Mouse (Mus musculus): ENCODE measurements around the gene Gm525.
"Not testable (repeated sequence)": the region's sequence is repeated elsewhere in the genome, so short reads cannot be mapped to it uniquely, and the experiment has no call there.

Gm525 gene

GRCm38 (mm10) chr11:89061362-89061761 lies 12.3 kb upstream of the Gm525 start:
- DNase-seq (ENCODE audit: low read depth, low spot score): no peak

GRCm38 (mm10) chr11:89064312-89064711 lies 9.3 kb upstream of the Gm525 start:
- no peak for DNase-seq (ENCODE audit: low read depth, low spot score)

GRCm38 (mm10) chr11:89065297-89065696 lies 8.3 kb upstream of the Gm525 start:
- DNase-seq (ENCODE audit: low read depth, low spot score): no peak

- no peak for DNase-seq (ENCODE audit: low read depth, low spot score)
Measured at GRCm38 (mm10) chr11:89066126-89066525, 7.5 kb upstream of the Gm525 start.

GRCm38 (mm10) chr11:89066750-89067149 lies 6.9 kb upstream of the Gm525 start, which contains the start of gene Dgke:
Gene Dgke, minus strand, starts transcription at chr11:89066850.
- no peak for DNase-seq (ENCODE audit: low read depth, low spot score)

GRCm38 (mm10) chr11:89067301-89067822 lies 6.3 kb upstream of the Gm525 start:
- DNase-seq (ENCODE audit: low read depth, low spot score): peak; percentile 23

- DNase-seq (ENCODE audit: low read depth, low spot score): no peak
Measured at GRCm38 (mm10) chr11:89067871-89068490, 5.7 kb upstream of the Gm525 start.

- DNase-seq (ENCODE audit: low read depth, low spot score): no peak
Measured at GRCm38 (mm10) chr11:89068649-89069048, 5.0 kb upstream of the Gm525 start.

GRCm38 (mm10) chr11:89069303-89069702 lies 4.3 kb upstream of the Gm525 start:
- DNase-seq (ENCODE audit: low read depth, low spot score): peak; percentile 33

GRCm38 (mm10) chr11:89071522-89071921 lies 2.1 kb upstream of the Gm525 start:
- no peak for DNase-seq (ENCODE audit: low read depth, low spot score)

- no peak for DNase-seq (ENCODE audit: low read depth, low spot score)
Measured at GRCm38 (mm10) chr11:89074783-89075413, 1.3 kb downstream of the Gm525 start.

GRCm38 (mm10) chr11:89076370-89076821 lies 2.8 kb downstream of the Gm525 start:
- DNase-seq (ENCODE audit: low read depth, low spot score): no peak

- DNase-seq (ENCODE audit: low read depth, low spot score): no peak
Measured at GRCm38 (mm10) chr11:89077601-89078000, 4.0 kb downstream of the Gm525 start.

- DNase-seq (ENCODE audit: low read depth, low spot score): no peak
Measured at GRCm38 (mm10) chr11:89078305-89078704, 4.7 kb downstream of the Gm525 start.

- no peak for DNase-seq (ENCODE audit: low read depth, low spot score)
Measured at GRCm38 (mm10) chr11:89078996-89079680, 5.5 kb downstream of the Gm525 start.

- DNase-seq (ENCODE audit: low read depth, low spot score): not testable (repeated sequence)
Measured at GRCm38 (mm10) chr11:89081906-89082305, 8.3 kb downstream of the Gm525 start.

- DNase-seq (ENCODE audit: low read depth, low spot score): not testable (repeated sequence)
Measured at GRCm38 (mm10) chr11:89082691-89083090, 9.1 kb downstream of the Gm525 start.

GRCm38 (mm10) chr11:89084601-89085000 lies 11.0 kb downstream of the Gm525 start:
- no peak for DNase-seq (ENCODE audit: low read depth, low spot score)

- DNase-seq (ENCODE audit: low read depth, low spot score): no peak
Measured at GRCm38 (mm10) chr11:89086208-89086809, 12.7 kb downstream of the Gm525 start.

GRCm38 (mm10) chr11:89088754-89089153 lies 15.1 kb downstream of the Gm525 start:
- no peak for DNase-seq (ENCODE audit: low read depth, low spot score)

- DNase-seq (ENCODE audit: low read depth, low spot score): not testable (repeated sequence)
Measured at GRCm38 (mm10) chr11:89090359-89090758, 16.7 kb downstream of the Gm525 start.

- DNase-seq (ENCODE audit: low read depth, low spot score): no peak
Measured at GRCm38 (mm10) chr11:89092714-89093113, 19.1 kb downstream of the Gm525 start.
